Mouse (Mus musculus) left cerebral cortex, postnatal 36 days (tissue): ENCODE data around the gene Psmb9. TPM values are rescaled to one million over a fixed set of nuclear protein-coding genes. Genes with fewer than 3 reads are reported as not detected.
A peak's percentile ranks its signal among the peaks of the same experiment; 100 is the strongest.

Experiments
- DNase-seq, 2 experiments: peaks; one replicate each; pipeline ENCODE4 v3.0.0; 2021 to 2022; ENCODE audit warnings: low spot score in 2 of 2, mixed read lengths in 1 of 2
- intact Hi-C: fragments of 180-260 bp; cut with DNase I; formaldehyde crosslinking; loops from one replicate; pipeline ENCODE4 v1.15.1; 2025
- total RNA-seq, 2 experiments: library from RNA; stranded (reverse); gene quantifications; 2 replicates each; pipeline ENCODE4 v1.2.3; 2021

Psmb9 gene
- total RNA-seq, 2 experiments from 2014 or later, result 0.77 to 1.1 TPM

DNA sequence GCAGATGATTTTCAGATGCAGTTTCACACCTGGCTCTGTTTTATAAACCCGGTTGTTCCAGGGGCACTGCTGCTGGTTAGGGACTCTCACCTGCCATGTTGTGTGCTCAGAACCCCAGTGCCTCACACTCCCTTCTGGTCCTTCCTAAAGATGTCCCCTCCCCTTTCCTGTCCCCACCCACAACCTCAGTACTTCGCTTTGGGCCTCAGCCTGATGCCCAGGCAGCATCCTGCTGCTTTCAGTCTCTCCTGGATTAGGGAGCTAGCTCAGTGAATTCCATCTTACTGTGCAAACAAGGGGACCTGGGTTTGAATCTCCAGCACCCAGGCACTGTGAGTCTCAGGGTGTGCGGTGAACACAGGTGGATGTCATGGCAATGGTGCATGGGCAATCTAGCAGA, 19.9 kb upstream of the Psmb9 start:
- no peak for DNase-seq
- intact Hi-C loops, result no loop called here

DNA sequence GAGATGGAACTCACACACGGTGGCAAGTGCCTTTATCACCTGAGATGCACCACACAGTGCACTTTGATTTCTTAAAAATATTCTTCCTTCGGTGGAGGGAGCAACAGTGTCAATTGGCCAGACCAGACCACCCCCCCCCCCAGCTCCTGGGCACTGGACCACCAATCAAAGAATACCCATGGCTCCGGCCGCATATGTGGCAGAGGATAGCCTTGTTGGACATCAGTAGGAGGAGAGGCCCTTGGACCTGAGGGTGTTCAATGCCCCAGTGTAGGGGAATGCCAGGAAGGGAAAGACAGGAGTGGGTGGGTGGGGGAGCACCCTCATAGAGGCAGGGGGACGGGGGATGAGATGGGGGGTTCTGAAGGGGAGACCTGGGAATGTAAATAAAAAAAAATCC, 19.2 kb upstream of the Psmb9 start:
- intact Hi-C loops, result no loop called here
- no peak for DNase-seq

DNA sequence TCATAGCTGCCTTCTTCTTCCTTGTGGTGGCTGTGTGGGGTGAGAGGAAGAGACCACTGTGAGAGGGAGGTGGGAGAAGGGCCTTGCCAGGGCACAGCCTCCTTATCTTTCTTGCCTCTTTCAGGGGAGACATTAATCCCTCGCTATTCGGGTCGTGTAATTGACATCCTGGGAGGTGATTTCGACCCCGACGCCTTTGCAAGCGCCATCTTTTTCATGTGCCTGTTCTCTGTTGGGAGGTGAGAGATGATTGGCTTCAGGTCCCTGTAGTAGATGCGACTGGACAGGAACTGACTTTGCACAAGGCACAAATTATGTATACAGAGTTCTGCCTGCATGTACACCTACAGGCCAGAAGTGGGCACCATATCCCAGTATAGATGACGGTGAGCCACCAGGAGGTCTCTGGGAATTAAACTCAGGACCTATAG, 18.2 kb upstream of the Psmb9 start:
- intact Hi-C loops, result loop anchor here (2.0 kb wide), 1 partner anchor 35 kb away; no protein-coding TSS in a partner anchor
- no peak for DNase-seq

- DNase-seq, result no peak
- intact Hi-C loops, result loop anchor here (2.0 kb wide), 1 partner anchor 34 kb away; no protein-coding TSS in a partner anchor
These were observed 17.6 kb upstream of the Psmb9 start for GRCm38 (mm10) chr17:34205021-34205745.

- intact Hi-C loops, result loop anchor here (2.0 kb wide), 1 partner anchor 34 kb away; no protein-coding TSS in a partner anchor
- DNase-seq, result peak; percentile 75 to 82
These were observed 16.9 kb upstream of the Psmb9 start for GRCm38 (mm10) chr17:34204303-34205010.

DNA sequence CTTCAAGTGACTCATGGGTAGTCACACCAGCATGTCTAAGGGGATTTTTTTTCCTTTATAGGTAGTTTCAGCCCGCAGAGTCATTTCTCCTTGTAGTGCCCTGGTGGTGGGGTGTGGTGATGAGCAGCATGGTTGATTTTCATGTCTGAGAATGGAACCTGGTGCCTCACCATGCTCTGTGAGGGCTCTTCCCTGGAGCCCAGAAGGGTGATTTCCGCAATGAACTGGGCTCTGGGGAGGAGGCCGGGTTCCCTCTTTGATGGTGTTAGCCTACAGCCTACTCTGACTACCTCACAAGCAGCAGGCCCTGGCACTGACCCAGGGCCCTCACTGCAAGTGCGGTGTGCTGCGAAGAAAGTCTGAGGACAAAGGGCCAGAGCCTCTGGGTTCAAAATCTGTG, 15.9 kb upstream of the Psmb9 start, which contains the start of gene Tap2:
Tap2 (plus strand) TSS at position 84 of the 400 bp plus-strand sequence.
- intact Hi-C loops, result no loop called here
- no peak for DNase-seq

- no peak for DNase-seq
- intact Hi-C loops, result no loop called here
These were observed 15.3 kb upstream of the Psmb9 start for GRCm38 (mm10) chr17:34202760-34203442.

DNA sequence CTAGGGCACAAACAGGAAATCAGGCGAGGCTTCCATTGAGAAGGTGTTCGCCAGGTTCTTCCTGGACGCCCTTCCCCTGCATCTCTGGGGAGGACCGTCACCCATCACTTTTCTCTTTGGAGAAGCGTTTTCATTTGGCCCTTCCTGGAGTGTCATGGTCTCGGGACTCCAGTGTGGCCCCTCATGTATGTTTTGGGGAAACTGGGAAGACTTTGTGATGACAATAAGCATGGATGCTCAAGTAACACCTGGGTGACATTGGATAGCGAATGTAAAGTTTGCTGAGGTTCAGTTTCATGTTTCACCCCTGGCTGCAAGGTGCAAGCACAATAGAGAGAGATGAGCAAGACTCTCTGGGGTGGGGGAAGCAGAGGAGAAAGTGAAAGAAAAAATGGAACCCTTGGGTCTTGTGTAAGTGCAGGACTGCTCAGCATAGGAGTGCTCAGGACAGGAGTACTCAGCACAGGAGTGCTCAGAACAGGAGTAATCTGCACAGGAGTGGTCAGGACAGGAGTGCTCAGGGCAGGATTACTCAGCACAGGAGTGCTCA, 14.0 kb upstream of the Psmb9 start:
- DNase-seq, result no peak
- intact Hi-C loops, result no loop called here

DNA sequence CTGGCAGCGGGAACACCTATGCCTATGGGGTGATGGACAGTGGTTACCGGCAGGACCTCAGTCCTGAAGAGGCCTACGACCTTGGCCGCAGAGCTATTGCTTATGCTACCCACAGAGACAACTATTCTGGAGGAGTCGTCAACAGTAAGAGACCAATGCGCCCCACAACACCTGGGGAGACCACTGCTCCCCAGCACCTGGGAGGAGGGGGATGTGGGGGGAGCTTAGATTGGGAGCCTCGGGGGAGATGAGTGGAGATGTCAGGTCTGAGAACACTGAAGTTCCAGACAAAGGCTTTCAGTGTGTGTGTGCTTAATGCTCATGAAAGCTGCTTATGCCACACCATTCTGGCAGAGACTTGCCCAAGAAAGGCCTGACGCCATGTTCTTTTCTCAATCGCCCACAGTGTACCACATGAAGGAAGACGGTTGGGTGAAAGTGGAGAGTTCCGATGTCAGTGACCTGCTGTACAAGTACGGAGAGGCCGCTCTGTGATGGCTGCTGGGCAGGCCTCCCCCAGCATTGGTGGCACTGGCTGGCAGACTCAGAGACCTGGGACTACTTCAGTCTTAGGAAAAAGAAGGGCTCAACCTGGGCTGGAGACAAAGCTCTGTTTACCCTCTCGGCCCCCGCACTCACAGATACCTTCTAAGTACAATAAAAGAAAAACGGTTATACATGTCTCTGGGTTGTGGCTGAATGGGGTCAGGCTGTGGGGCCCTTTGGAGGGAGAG, 13.4 kb upstream of the Psmb9 start:
- DNase-seq, result no peak
- intact Hi-C loops, result no loop called here

DNA sequence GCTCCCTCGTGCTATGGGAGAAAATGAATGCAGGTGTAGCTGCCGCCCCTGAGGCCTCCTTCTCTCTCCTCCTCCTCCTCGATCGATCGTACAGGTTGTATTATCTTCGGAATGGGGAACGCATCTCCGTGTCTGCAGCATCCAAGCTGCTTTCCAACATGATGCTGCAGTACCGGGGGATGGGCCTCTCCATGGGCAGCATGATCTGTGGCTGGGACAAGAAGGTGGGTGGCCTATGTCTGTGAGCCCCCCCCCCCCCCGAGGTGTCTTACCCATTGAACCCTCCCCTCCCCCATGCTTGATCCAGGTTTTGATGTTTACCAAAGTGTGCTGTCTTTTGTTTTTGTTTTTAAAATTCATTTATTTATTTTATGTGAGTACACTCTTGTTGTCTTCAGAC, 12.5 kb upstream of the Psmb9 start:
- no peak for DNase-seq
- intact Hi-C loops, result no loop called here

GRCm38 (mm10) chr17:34199050-34199619, 11.6 kb upstream of the Psmb9 start:
- intact Hi-C loops, result no loop called here
- DNase-seq, result no peak

GRCm38 (mm10) chr17:34198521-34198912, 11.0 kb upstream of the Psmb9 start:
- no peak for DNase-seq
- intact Hi-C loops, result no loop called here

GRCm38 (mm10) chr17:34197904-34198520, 10.4 kb upstream of the Psmb9 start:
- no peak for DNase-seq
- intact Hi-C loops, result no loop called here

DNA sequence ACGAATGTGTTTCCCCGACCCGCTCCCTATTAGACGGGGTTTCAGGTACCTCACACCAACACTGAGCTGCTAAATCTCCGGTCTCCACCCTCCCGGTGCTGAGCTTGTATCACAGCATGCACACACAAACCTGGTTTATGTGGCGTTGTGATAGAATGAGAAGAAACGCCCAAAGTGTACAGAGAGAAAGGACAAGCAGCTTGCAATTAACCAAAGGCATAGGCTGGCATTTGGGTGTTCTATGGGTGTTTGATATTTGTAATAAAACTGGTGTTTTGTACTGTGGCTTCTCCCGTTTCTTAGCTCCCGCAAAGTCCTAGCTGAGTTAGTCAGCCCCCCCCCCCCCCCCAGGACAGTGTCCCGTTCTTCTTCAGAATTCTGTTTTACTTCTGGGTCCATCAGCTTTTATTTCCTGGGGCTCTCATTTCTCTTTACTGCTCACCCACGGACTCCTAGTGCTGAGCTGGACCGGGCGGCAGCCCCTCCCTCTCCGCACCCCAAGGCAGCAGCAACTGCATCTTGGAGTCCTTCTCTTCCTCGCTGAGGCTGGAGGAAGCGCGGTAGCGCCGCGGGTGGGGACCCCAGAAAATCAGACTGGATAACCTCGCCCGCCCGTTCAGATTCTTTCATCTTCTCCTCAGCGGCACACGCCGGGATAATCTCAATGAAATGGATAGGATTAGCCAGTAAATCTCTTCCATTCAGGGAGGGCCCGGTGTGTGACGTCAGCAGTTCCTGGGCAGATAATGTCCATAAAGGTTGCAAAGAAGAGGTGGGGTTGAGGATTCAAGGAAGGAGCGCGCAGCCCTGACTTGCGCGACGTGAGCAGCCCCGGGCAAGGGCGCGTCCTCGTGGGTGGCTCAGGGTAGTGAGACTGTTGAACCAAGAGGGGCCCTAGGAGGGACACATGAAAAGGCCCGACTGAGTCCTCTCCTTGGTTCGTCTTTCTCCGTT, 9.7 kb upstream of the Psmb9 start, which contains the start of gene Psmb8:
Psmb8 (plus strand) TSS at position 781 of the 954 bp plus-strand sequence.
- intact Hi-C loops, result no loop called here

DNA sequence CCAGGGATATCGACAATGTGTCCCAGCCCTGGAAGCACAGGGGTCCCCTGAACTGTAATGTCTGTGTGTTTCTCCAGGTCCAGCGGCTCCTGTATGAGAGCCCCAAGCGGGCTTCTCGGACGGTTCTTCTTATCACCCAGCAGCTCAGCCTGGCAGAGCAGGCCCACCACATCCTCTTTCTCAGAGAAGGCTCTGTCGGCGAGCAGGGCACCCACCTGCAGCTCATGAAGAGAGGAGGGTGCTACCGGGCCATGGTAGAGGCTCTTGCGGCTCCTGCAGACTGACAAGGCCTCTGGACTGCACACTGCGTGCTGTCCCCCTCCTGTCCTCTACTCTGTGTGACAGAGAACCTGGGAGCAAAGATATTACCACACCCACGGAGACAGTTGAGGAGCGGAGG, 8.9 kb upstream of the Psmb9 start:
- intact Hi-C loops, result no loop called here
- DNase-seq, result no peak

More for the DNA sequence above, 9.7 kb upstream of the Psmb9 start, which contains the start of gene Psmb8:
- DNase-seq, result peak; percentile 72 to 85

GRCm38 (mm10) chr17:34194723-34195122, 7.2 kb upstream of the Psmb9 start:
- intact Hi-C loops, result no loop called here
- DNase-seq, result no peak

GRCm38 (mm10) chr17:34193468-34193867, 5.9 kb upstream of the Psmb9 start:
- intact Hi-C loops, result no loop called here
- DNase-seq, result no peak
